In genomic region chr2:101754428-101754827, GRCm38 (mm10) we compare ENCODE assay signal across 17 mouse cellular contexts.
A peak's percentile ranks its signal among the peaks of the same experiment; 100 is the strongest.
DNase-seq lines count a peak whose midpoint lies in the region; ATAC-seq lines count a peak whose summit lies in the region.
"Had no signal": no experiment of that assay in that cellular context is flagged by ENCODE, and none has a peak within 500 bp of the region (broad histone marks: within the 10 kb centered on the region; RNA-seq: fewer than 3 reads in every experiment).

No protein-coding gene starts in this region.

- H3K27ac ChIP-seq in forebrain, embryonic 10.5 days: peak overlapping the region; percentile 83
- no peak overlapping the region for H3K27ac ChIP-seq in forebrain, embryonic 14.5 days (ENCODE audit: low read depth, low read length)
- peak overlapping the region; percentile 84 for H3K27ac ChIP-seq in midbrain, embryonic 10.5 days (replicated peaks)
- no peak overlapping the region for H3K27ac ChIP-seq in midbrain, embryonic 16.5 days (ENCODE audit: low read length)
- peak overlapping the region; percentile 35; the same call in 1 of the 2 replicates for H3K27ac ChIP-seq in midbrain, embryonic 12.5 days (replicated peaks)
- H3K27ac ChIP-seq: heart, embryonic 15.5 days; intestine, embryonic 15.5 days; limb, embryonic 13.5 days; liver, embryonic 14.5 days; neural tube, embryonic 15.5 days had no signal

- peaks cover 61% of the 10 kb centered on the region for H3K4me1 ChIP-seq in forebrain, embryonic 10.5 days
- H3K4me1 ChIP-seq in forebrain, embryonic 14.5 days (ENCODE audit: control insufficient read depth, insufficient read depth, low read length): peaks cover 10% of the 10 kb centered on the region
- peaks cover 49% of the 10 kb centered on the region for H3K4me1 ChIP-seq in midbrain, embryonic 10.5 days
- peaks cover 7% of the 10 kb centered on the region for H3K4me1 ChIP-seq in midbrain, embryonic 16.5 days (ENCODE audit: control insufficient read depth, insufficient read depth, low read length)
- peaks cover 27% of the 10 kb centered on the region for H3K4me1 ChIP-seq in midbrain, embryonic 12.5 days

- no peaks in the 10 kb centered on the region for H3K9me3 ChIP-seq in forebrain, embryonic 10.5 days
- H3K9me3 ChIP-seq in forebrain, embryonic 14.5 days (replicated peaks; ENCODE audit: control insufficient read depth, low read length): no peaks in the 10 kb centered on the region
- no peaks in the 10 kb centered on the region for H3K9me3 ChIP-seq in midbrain, embryonic 10.5 days (replicated peaks)
- H3K9me3 ChIP-seq in midbrain, embryonic 16.5 days (replicated peaks; ENCODE audit: control insufficient read depth, low read length, poor library complexity, severe bottlenecking): no peaks in the 10 kb centered on the region
- H3K9me3 ChIP-seq in midbrain, embryonic 12.5 days: no peaks in the 10 kb centered on the region
- H3K9me3 ChIP-seq: heart, embryonic 15.5 days; intestine, embryonic 15.5 days; limb, embryonic 13.5 days; neural tube, embryonic 15.5 days had no signal

- H3K9ac ChIP-seq in forebrain, embryonic 14.5 days (ENCODE audit: low read length): no peak overlapping the region
- no peak overlapping the region for H3K9ac ChIP-seq in midbrain, embryonic 16.5 days (ENCODE audit: low read depth, low read length)
- no peak overlapping the region for H3K9ac ChIP-seq in midbrain, embryonic 12.5 days (replicated peaks)
- H3K9ac ChIP-seq: intestine, embryonic 15.5 days; limb, embryonic 13.5 days; liver, embryonic 14.5 days; neural tube, embryonic 15.5 days had no signal

- WGBS in forebrain, embryonic 10.5 days: 51% methylated on average over 4 of the region's 4 CpGs
- 51% methylated on average over 4 of the region's 4 CpGs for WGBS in forebrain, embryonic 14.5 days
- WGBS in midbrain, embryonic 10.5 days: 54% methylated on average over 4 of the region's 4 CpGs
- 33% methylated on average over 4 of the region's 4 CpGs for WGBS in midbrain, embryonic 16.5 days
- 51% methylated on average over 4 of the region's 4 CpGs for WGBS in midbrain, embryonic 12.5 days

- no peak for DNase-seq in forebrain, embryonic 10.5 days (ENCODE audit: extremely low spot score, low spot score)
- no peak for DNase-seq in forebrain, embryonic 14.5 days (ENCODE audit: low spot score)
- DNase-seq in midbrain, embryonic 10.5 days (ENCODE audit: low spot score): no peak
- no peak for DNase-seq in frontal cortex, postnatal 36 days (ENCODE audit: low spot score in 2 of 2)
- DNase-seq in cerebellum, postnatal 36 days: no peak
- DNase-seq: adrenal gland, adult 8-10 months; cerebellum, postnatal 10 days; lung, postnatal 36 days had no signal

- peaks cover 4% of the 10 kb centered on the region; the same call in 1 of the 2 replicates for H3K36me3 ChIP-seq in forebrain, embryonic 10.5 days (replicated peaks)
- no peaks in the 10 kb centered on the region for H3K36me3 ChIP-seq in forebrain, embryonic 14.5 days (ENCODE audit: control insufficient read depth, insufficient read depth, low read length)
- 0 out of 2 replicates have a peak, but pooled peaks cover under 1% of the 10 kb centered on the region for H3K36me3 ChIP-seq in midbrain, embryonic 10.5 days
- no peaks in the 10 kb centered on the region for H3K36me3 ChIP-seq in midbrain, embryonic 16.5 days (ENCODE audit: control insufficient read depth, insufficient read depth, low read length)
- no peaks in the 10 kb centered on the region for H3K36me3 ChIP-seq in midbrain, embryonic 12.5 days
- H3K36me3 ChIP-seq: heart, embryonic 15.5 days; intestine, embryonic 15.5 days; limb, embryonic 13.5 days; neural tube, embryonic 15.5 days had no signal

- H3K27me3 ChIP-seq in forebrain, embryonic 10.5 days (ENCODE audit: poor library complexity, severe bottlenecking): no peaks in the 10 kb centered on the region
- no peaks in the 10 kb centered on the region for H3K27me3 ChIP-seq in forebrain, embryonic 14.5 days (replicated peaks; ENCODE audit: control insufficient read depth, insufficient read depth, low read length)
- no peaks in the 10 kb centered on the region for H3K27me3 ChIP-seq in midbrain, embryonic 10.5 days (ENCODE audit: low read depth, poor library complexity, severe bottlenecking)
- no peaks in the 10 kb centered on the region for H3K27me3 ChIP-seq in midbrain, embryonic 16.5 days (ENCODE audit: control insufficient read depth, insufficient read depth, low read depth, low read length)
- no peaks in the 10 kb centered on the region for H3K27me3 ChIP-seq in midbrain, embryonic 12.5 days
- H3K27me3 ChIP-seq: heart, embryonic 15.5 days; intestine, embryonic 15.5 days; limb, embryonic 13.5 days; neural tube, embryonic 15.5 days had no signal

- H3K4me2 ChIP-seq in forebrain, embryonic 14.5 days (ENCODE audit: low read length): no peak overlapping the region
- H3K4me2 ChIP-seq in midbrain, embryonic 16.5 days (ENCODE audit: low read length): no peak overlapping the region
- no peak overlapping the region for H3K4me2 ChIP-seq in midbrain, embryonic 12.5 days (replicated peaks)

- no peak overlapping the region for H3K4me3 ChIP-seq in forebrain, embryonic 10.5 days
- no peak overlapping the region for H3K4me3 ChIP-seq in forebrain, embryonic 14.5 days (ENCODE audit: low read depth, low read length)
- H3K4me3 ChIP-seq in midbrain, embryonic 10.5 days: no peak overlapping the region
- H3K4me3 ChIP-seq in midbrain, embryonic 16.5 days (ENCODE audit: low read depth, low read length): no peak overlapping the region
- no peak overlapping the region for H3K4me3 ChIP-seq in midbrain, embryonic 12.5 days
- H3K4me3 ChIP-seq: intestine, embryonic 15.5 days; limb, embryonic 13.5 days; myocyte; neural tube, embryonic 15.5 days had no signal

- no peak for ATAC-seq in forebrain, embryonic 14.5 days
- ATAC-seq in midbrain, embryonic 16.5 days: no peak
- ATAC-seq in midbrain, embryonic 12.5 days (ENCODE audit: low FRiP score, low read depth): no peak
- ATAC-seq in activated CD4-positive, CD25-positive, alpha-beta regulatory T cell, adult 4 months: no peak
- ATAC-seq: intestine, embryonic 15.5 days had no signal

Comparison
In these comparisons a context has a peak if more than half of its experiments do, and no peak if none do; other contexts are left out.
1. H3K27ac ChIP-seq: peak in forebrain, embryonic 10.5 days (single experiment), midbrain, embryonic 10.5 days (single experiment) and midbrain, embryonic 12.5 days (single experiment); none in forebrain, embryonic 14.5 days (single experiment) and midbrain, embryonic 16.5 days (single experiment).